Mouse (Mus musculus): ENCODE results near the gene Mgarp. TPM values are rescaled to one million over a fixed set of nuclear protein-coding genes. Genes with fewer than 3 reads are reported as not detected.

The Mgarp gene
- total and polyA plus RNA-seq, 3 experiments, result 0.65 to 5.2 TPM; not detected in 1

DNA sequence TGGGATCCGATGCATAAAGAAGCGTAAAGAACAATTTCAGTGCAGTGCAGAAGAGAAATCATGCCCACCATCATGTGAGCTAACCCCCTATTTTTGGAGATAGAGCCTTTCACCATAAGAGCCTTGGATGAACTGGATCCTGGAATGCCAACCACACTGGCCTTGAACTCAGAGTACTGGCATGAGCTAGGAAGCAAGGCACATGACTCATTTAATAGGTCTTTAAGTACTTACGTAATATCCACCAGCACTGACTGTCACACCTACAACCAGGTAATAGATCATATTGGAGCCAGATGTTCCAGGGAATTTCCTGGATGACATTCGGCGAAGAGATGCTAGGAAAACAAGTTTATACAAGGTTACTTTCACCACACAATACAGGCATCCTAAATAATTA is 4.9 kb downstream of the Mgarp start:
- no peaks in the 10 kb centered on the region for H3K9me3 ChIP-seq (replicated peaks; ENCODE audit: insufficient read depth, low read length)
- no peaks in the 10 kb centered on the region for H3K79me2 ChIP-seq (ENCODE audit: control insufficient read depth, insufficient read depth, low read length, poor library complexity)
- TF ChIP-seq ZMIZ1 (IDR thresholded peaks at IDR 0.05; ENCODE audit: low read depth, low read length), result no peak
- TF ChIP-seq GABPA (IDR thresholded peaks at IDR 0.05; ENCODE audit: low read depth, low read length), result no peak
- no peak for TF ChIP-seq ZNF384 (IDR thresholded peaks at IDR 0.05; ENCODE audit: low read depth, low read length)
- no peak for TF ChIP-seq BHLHE40 (IDR thresholded peaks at IDR 0.05; ENCODE audit: borderline replicate concordance, low read depth, low read length)
- no peak for TF ChIP-seq GATA1 (IDR thresholded peaks at IDR 0.05; ENCODE audit: low read depth, low read length)
- TF ChIP-seq CHD1 (IDR thresholded peaks at IDR 0.05; ENCODE audit: low read depth, low read length), result no peak
- TF ChIP-seq CHD2 (IDR thresholded peaks at IDR 0.05; ENCODE audit: low read length), result no peak
- TF ChIP-seq MYC (IDR thresholded peaks at IDR 0.05; ENCODE audit: low read depth, low read length), result no peak
- DNase-seq (ENCODE audit: low read depth, low spot score), result no peak
- H3K9ac ChIP-seq (ENCODE audit: control insufficient read depth, low read depth, low read length, poor library complexity, severe bottlenecking), result no peak overlapping the region
- H3K27me3 ChIP-seq (ENCODE audit: control insufficient read depth in 1 of 2, insufficient read depth in 2 of 2, low read length in 2 of 2), result no peaks in the 10 kb centered on the region
- no peak overlapping the region for H3K27ac ChIP-seq (ENCODE audit: control insufficient read depth, low read depth, low read length)
- peaks cover 0 to 12% of the 10 kb centered on the region in 2 experiments; a peak in 2 of 4 replicates for H3K36me3 ChIP-seq (ENCODE audit: control insufficient read depth in 1 of 2, insufficient read depth in 2 of 2, low read length in 2 of 2)
- H3K4me3 ChIP-seq (ENCODE audit: control insufficient read depth in 1 of 2, insufficient read depth in 1 of 2, low read depth in 2 of 2, low read length in 2 of 2), result no peak overlapping the region
- H3K4me1 ChIP-seq (ENCODE audit: control insufficient read depth in 1 of 2, insufficient read depth in 2 of 2, low read length in 2 of 2), result peaks cover 3 to 11% of the 10 kb centered on the region in 2 experiments; a peak in 3 of 4 replicates

- no peak for TF ChIP-seq UBTF (IDR thresholded peaks at IDR 0.05; ENCODE audit: borderline replicate concordance, insufficient read depth, low read depth, low read length)
- no peak for TF ChIP-seq MAZ (IDR thresholded peaks at IDR 0.05; ENCODE audit: low read depth, low read length)
- TF ChIP-seq USF1 (IDR thresholded peaks at IDR 0.05; ENCODE audit: low read depth, low read length), result no peak
- TF ChIP-seq GATA1 (IDR thresholded peaks at IDR 0.05; ENCODE audit: low read depth, low read length), result no peak
- no peak for TF ChIP-seq BHLHE40 (IDR thresholded peaks at IDR 0.05; ENCODE audit: borderline replicate concordance, low read depth, low read length)
- TF ChIP-seq RAD21 (IDR thresholded peaks at IDR 0.05; ENCODE audit: low read depth, low read length), result no peak
- TF ChIP-seq NELFE (IDR thresholded peaks at IDR 0.05; ENCODE audit: low read depth, low read length), result no peak
- no peak for TF ChIP-seq TBP (IDR thresholded peaks at IDR 0.05; ENCODE audit: low read depth, low read length)
- TF ChIP-seq GABPA (IDR thresholded peaks at IDR 0.05; ENCODE audit: low read depth, low read length), result no peak
- TF ChIP-seq E2F4 (IDR thresholded peaks at IDR 0.05; ENCODE audit: borderline replicate concordance, low read depth, low read length), result no peak
- TF ChIP-seq CHD2 (IDR thresholded peaks at IDR 0.05; ENCODE audit: low read length), result no peak
- no peak for TF ChIP-seq POLR2AphosphoS2 (IDR thresholded peaks at IDR 0.05; ENCODE audit: low read length)
- no peak for TF ChIP-seq ZC3H11A (IDR thresholded peaks at IDR 0.05; ENCODE audit: low read depth, low read length)
- TF ChIP-seq TCF12 (IDR thresholded peaks at IDR 0.05; ENCODE audit: low read depth, low read length), result no peak
- no peak for TF ChIP-seq ETS1 (IDR thresholded peaks at IDR 0.05; ENCODE audit: low read depth, low read length)
- TF ChIP-seq JUND (IDR thresholded peaks at IDR 0.05; ENCODE audit: low read depth, low read length), result no peak
- Histone ChIP-seq H3K27me3 (ENCODE audit: control insufficient read depth in 1 of 2, insufficient read depth in 2 of 2, low read length in 2 of 2) (no peaks in the 10 kb centered on the region), H3K79me2 (ENCODE audit: control insufficient read depth, insufficient read depth, low read length, poor library complexity) (no peaks in the 10 kb centered on the region), H3K9me3 (replicated peaks; ENCODE audit: insufficient read depth, low read length) (no peaks in the 10 kb centered on the region), H3K27ac (ENCODE audit: control insufficient read depth, low read depth, low read length) (no peak overlapping the region), H3K9ac (ENCODE audit: control insufficient read depth, low read depth, low read length, poor library complexity, severe bottlenecking) (no peak overlapping the region), H3K4me3 (ENCODE audit: control insufficient read depth in 1 of 2, insufficient read depth in 1 of 2, low read depth in 2 of 2, low read length in 2 of 2) (no peak overlapping the region), H3K4me1 (ENCODE audit: control insufficient read depth in 1 of 2, insufficient read depth in 2 of 2, low read length in 2 of 2) (peaks cover 3 to 11% of the 10 kb centered on the region in 2 experiments; a peak in 3 of 4 replicates), H3K36me3 (ENCODE audit: control insufficient read depth in 1 of 2, insufficient read depth in 2 of 2, low read length in 2 of 2) (peaks cover 0 to 11% of the 10 kb centered on the region in 2 experiments; a peak in 2 of 4 replicates)
- no peak for DNase-seq (ENCODE audit: low read depth, low spot score)
Measured at GRCm38 (mm10) chr3:51391095-51391494, 5.4 kb downstream of the Mgarp start.

Data from MEL (cell line).